Mouse (Mus musculus): ENCODE measurements at regions not wholly inside any gene's neighbourhood (a gene's known extent, or its start where the extent isn't known, plus 50 kb on each side); places are given as distances from the start of the nearest gene placed in this dataset.

- no peak for ATAC-seq
Measured at GRCm38 (mm10) chr4:34105251-34105650, 55.3 kb upstream of the Spaca1 start.

- no peak for ATAC-seq
Measured at GRCm38 (mm10) chr4:34114323-34114722, 64.3 kb upstream of the Spaca1 start.

GRCm38 (mm10) chr4:34117086-34117485, 67.1 kb upstream of the Spaca1 start:
- ATAC-seq, result no peak

GRCm38 (mm10) chr4:34122959-34123520, 73.0 kb upstream of the Spaca1 start:
- no peak for ATAC-seq

DNA sequence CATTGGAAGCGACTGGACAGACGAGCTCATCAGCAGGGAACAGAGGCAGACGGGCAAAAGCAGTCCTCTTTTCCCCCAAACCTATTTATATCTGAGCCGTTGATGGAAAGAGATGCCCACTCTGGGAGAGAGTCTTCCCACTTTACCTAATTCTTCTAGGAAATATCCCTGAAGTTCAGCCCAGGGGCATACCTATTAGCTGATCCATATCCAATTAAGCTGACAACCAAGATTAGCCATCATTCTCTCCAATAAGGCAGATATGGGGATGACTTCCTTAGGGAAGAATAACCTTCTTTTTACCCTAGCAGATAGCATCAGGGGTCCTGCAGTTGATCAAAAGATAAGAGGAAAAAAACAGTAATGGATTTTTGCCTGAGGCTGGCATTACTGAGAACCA, 78.2 kb upstream of the Spaca1 start:
- ATAC-seq, result no peak

- no peak for ATAC-seq
Measured at GRCm38 (mm10) chr4:34146133-34146867, 96.3 kb upstream of the Spaca1 start.

DNA sequence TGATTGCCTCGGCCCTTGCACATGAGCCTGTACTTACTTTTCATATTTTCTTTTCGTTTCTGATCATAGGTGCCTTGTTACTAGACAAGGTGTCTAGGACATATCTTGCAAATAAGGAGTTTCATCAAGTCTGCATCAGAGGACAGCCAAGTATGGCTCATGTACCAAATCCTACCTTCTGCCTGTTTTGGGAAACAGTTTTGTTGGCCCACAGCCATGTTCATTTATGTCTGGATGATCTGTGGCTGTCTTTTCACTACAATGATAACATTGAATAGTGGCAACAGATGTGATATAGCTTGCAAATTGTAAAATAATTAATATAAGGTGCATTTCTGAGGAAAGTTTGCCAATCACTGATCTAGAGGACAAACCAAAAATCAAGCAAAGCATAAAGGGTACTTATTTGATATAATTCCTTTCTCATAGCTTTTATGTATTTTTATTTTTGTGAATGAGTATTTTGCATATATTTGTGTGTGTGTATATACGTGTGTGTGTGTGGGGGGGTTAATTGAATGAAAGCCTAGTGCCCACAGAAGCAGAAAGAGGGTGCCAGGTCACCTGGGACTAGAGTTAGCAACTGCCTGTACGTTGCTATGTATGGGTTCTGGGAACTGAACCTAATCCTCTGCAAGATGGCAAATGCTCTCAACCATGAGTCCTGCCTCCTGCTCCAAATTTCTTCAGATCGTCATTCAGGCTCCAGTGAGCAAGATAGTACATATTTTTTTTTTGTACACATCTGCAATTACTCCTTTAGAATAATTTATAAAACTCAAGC, 99.2 kb upstream of the Spaca1 start:
- no peak for ATAC-seq

DNA sequence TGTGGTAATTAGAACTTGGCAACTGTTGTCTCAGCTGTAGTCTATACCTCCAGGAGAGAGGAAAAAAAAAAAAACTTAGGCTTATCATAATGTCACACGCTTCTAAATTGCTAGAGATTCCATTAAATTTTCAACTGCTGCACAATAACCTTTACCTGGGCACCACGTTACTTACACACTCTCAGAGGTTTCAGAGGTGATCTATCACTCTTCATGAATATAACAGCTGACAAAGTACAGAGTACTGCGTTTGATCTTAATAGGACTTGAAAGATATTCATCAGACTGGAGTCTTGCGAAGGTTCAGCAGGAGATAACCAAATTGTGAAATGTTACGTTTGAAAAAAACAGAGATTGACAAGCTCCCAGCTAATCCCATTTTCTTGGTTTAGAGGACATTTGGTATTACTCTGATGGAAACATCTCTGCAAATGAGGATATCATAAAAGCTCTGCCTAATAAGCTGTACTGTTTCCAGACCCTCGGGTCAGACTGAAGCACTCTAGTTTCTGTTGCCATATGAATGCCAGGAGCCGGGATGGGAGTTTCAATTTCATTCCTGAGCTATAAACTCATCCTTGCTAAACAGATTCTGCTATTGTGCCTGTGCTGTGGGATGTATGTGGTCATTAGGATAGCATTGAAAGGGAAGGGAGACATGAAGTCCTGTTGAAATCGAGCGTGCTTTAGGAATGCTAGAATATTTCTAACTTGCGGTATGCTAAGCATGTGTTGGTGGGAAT, 101.8 kb upstream of the Spaca1 start:
- no peak for ATAC-seq

GRCm38 (mm10) chr4:34155501-34155900, 105.5 kb upstream of the Spaca1 start:
- no peak for ATAC-seq

DNA sequence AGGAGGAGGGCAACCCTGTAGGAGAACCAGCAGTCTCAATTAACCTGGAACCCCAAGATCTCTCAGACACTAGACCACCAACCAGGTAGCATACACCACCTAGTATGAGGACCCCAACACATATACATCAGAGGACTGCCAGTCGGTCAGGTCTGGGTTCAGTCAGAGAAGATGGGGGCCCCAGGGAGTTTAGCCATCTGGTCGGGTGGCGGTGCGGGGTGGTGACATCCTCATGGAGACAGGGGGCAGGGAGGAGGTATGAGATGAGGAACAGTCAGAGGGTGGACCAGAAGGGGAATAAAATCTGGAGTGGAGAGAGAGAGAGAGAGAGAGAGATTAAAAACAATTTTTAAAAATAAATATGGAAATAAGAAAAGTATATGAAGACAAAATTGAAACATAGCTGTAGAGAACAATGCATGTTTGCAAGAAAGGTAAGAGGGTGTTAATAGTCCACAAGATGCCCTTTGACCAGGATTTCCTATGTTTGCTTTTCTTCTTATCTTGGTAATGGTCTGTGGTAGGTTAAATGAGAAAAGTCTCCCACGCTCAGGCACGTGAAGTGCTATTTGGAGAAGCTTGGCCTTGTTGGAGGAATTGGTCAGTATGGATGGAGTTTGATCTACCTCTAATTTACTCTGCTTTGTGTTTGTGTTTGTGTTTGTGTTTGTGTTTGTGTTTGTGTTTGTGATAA, 108.0 kb upstream of the Spaca1 start:
- ATAC-seq, result no peak

- ATAC-seq, result no peak
Measured at GRCm38 (mm10) chr4:34171265-34171862, 121.4 kb upstream of the Spaca1 start.

GRCm38 (mm10) chr4:34172000-34172399, 122.0 kb upstream of the Spaca1 start:
- no peak for ATAC-seq

- ATAC-seq, result no peak
Measured at GRCm38 (mm10) chr4:34177421-34177820, 127.4 kb upstream of the Spaca1 start.

DNA sequence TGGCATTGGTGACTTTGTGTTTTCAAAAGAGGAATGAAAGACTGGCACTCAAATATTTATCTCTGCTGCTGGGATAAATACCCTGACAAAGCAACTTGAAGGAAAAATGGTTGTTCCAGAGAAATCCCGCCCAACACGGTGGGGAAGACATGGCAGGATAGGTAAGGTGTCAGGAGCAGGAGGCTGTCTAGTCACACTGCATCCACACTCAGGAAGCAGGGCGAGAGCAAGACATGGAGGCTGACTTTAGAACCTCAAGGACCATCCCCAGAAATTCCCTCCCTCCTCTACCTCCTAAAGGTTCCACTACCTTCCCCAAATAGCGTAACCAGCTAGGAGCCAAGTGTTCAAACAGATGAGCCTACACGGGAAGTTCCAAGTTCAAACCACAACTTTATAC, 136.5 kb upstream of the Spaca1 start:
- ATAC-seq, result no peak

- no peak for ATAC-seq
Measured at GRCm38 (mm10) chr4:34203193-34203848, 153.3 kb upstream of the Spaca1 start.

DNA sequence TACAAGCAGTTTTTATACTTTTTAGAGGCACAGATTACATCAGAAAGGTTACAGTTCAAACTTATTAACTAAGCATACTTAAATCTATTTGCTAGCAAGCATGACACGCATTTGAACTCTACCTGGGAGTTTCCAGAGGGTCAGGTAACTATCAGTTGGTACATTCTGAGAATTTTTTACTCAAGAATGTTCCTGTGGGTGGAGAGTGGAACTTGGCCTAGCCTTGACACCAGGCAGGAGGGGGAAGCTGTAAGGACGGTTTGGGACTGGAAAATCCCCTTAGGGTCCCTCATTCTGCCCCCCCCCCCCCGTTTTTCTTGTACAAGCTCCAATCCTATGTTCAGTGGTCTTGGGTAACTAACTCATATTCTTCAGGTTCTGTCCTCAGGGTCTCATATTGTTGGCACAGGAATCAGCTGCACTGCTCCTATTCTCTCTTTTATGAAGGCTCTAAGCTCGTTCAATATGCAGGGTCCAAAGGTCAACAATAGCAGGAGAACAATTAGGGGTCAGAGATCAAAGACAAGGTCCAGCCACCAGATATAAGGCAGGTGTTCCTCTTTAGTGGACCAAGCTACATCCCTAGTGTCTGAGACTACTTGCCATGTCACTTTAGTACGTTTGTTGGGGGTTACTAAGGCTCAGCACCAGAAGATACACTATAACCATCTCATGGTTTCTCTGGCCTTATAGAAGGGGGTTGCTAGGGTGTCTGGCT, 159.3 kb upstream of the Spaca1 start:
- ATAC-seq, result no peak

DNA sequence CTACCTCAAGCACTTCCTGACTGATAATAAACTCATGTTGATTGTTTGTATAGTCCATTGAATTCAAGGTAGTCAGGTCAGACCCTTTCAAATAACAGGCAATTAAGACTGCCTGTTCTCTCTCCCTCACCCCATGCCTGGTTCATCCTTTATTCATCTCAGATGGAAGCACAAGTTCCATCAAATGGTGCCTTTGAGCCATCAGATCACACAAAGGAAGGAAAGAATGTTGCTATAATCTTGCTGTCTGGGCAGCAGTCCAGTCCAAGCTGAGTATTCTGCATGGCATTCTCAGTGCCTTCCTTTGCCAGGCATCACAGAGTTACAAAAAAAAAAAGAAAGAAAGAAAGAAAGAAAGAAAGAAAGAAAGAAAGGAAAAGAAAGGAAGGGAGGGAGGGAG, 163.7 kb upstream of the Spaca1 start:
- ATAC-seq, result no peak

DNA sequence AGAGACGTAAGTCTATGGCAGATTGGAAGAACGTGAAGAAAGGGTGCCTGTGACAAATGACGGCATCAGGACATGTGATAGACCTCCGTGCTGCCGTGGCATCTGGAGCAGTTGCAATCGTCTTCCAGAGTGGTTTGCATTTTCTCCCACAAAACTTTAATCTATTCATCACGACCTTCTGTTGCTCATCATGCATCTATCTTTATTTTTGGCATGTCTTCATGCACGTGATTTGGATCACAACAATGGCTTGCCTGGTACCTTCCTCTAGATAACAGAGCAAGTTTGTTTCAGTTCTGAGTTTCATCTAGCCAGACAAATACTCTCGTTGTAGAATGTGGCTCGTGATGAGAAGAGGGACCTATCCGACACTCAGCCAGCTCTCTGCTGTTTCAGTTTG, 164.4 kb upstream of the Spaca1 start:
- no peak for ATAC-seq

- no peak for ATAC-seq
Measured at GRCm38 (mm10) chr4:34221915-34222314, 171.9 kb upstream of the Spaca1 start.

GRCm38 (mm10) chr4:34226089-34226840, 176.3 kb upstream of the Spaca1 start:
- no peak for ATAC-seq
